Mouse (Mus musculus) midbrain, embryonic 14.5 days (tissue): ENCODE data around the gene Fam92b. TPM values are rescaled to one million over a fixed set of nuclear protein-coding genes. Genes with fewer than 3 reads are reported as not detected.
A peak's percentile ranks its signal among the peaks of the same experiment; 100 is the strongest.

ENCODE experiments used
- ATAC-seq: fragments of 200-750 bp; cut with Nextera tagmentation; 2 replicates; pipeline ENCODE4 v1.8.0; 2017; ENCODE audit warnings: moderate number of reproducible peaks, moderate library complexity; ENCODE audit not compliant: low FRiP score, low TSS enrichment
- DNase-seq: peaks from one replicate; pipeline ENCODE4 v3.0.0-alpha.2; 2015
- H3K27ac ChIP-seq: fragments of 300-500 bp; sonication (generic); replicated peaks from 2 replicates; pipeline ENCODE4 v1.5.1; 2014; ENCODE audit warnings: mild to moderate bottlenecking, low read depth, low read length, moderate library complexity
- H3K27me3 ChIP-seq: fragments of 300-500 bp; sonication (generic); 2 replicates; pipeline ENCODE4 v1.6.1; 2014; ENCODE audit warnings: low read length, control low read depth, mixed read lengths; ENCODE audit not compliant: control insufficient read depth, insufficient read depth
- H3K36me3 ChIP-seq: fragments of 300-500 bp; sonication (generic); 2 replicates; pipeline ENCODE4 v1.6.1; 2014; ENCODE audit warnings: low read length, control low read depth; ENCODE audit not compliant: control insufficient read depth, insufficient read depth
- H3K4me1 ChIP-seq: fragments of 300-500 bp; sonication (generic); 2 replicates; pipeline ENCODE4 v1.6.1; 2014; ENCODE audit warnings: mild to moderate bottlenecking, antibody characterized with exemption, low read length, control low read depth; ENCODE audit not compliant: control insufficient read depth, insufficient read depth
- H3K4me2 ChIP-seq: fragments of 300-500 bp; sonication (generic); 2 replicates; pipeline ENCODE4 v1.6.1; 2014; ENCODE audit warnings: mild to moderate bottlenecking, low read length, moderate library complexity
- H3K4me3 ChIP-seq: fragments of 300-500 bp; sonication (generic); replicated peaks from 2 replicates; pipeline ENCODE4 v1.5.1; 2014; ENCODE audit warnings: low read depth, low read length
- H3K9ac ChIP-seq: fragments of 300-500 bp; sonication (generic); replicated peaks from 2 replicates; pipeline ENCODE4 v1.6.1; 2014; ENCODE audit warnings: mild to moderate bottlenecking, low read length, moderate library complexity
- H3K9me3 ChIP-seq: fragments of 300-500 bp; sonication (generic); 2 replicates; pipeline ENCODE4 v1.6.1; 2016; ENCODE audit warnings: low read length, control low read depth, mixed read lengths; ENCODE audit not compliant: control insufficient read depth
- WGBS: fragments of 180-500 bp; shearing (Covaris S2); extraction: QIAGEN DNeasy Blood & Tissue Kit; methylation state at CpG from one replicate; pipeline ENCODE4 v1.1.7; 2014; 5-methylcytosine and 5-hydroxymethylcytosine counted together
- polyA plus RNA-seq: library from polyadenylated mRNA; unstranded; fragments of >200 nt; fragmentation: Nextera tagmentation; extraction: Ambion mirVana; gene quantifications from 2 replicates; pipeline ENCODE4 v1.2.1, GENCODE M21; 2014

Fam92b gene
- polyA plus RNA-seq, 1 experiment from 2014 or later = 1.8 TPM

DNA sequence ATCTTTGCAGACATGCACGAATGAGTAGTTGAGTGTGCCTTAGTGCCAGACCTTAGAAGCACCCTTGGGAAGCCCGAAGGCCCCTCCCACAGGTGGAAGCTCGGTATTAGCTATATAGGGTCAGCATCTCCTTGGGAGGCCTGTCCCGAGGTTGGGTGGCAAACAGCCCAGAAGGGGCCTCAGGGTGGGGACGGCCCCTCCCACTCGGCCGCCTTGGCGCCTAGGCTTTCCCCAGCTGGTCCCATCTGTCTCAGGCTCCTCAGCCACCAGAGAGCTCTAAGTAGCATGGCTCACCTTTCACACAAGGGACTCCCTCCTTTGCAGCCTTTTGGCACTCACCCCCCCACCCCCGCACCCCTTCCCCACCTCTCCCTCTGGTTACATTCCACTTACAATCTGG lies 7.1 kb upstream of the Fam92b start:
- H3K4me2 ChIP-seq = no peak overlapping the region
- H3K27ac ChIP-seq = 0 out of 2 replicates have a peak overlapping the region, but pooled peaks have one; percentile 75
- H3K9me3 ChIP-seq = no peaks in the 10 kb centered on the region
- no peak overlapping the region for H3K4me3 ChIP-seq
- H3K4me1 ChIP-seq = peaks cover 30% of the 10 kb centered on the region
- H3K36me3 ChIP-seq = no peaks in the 10 kb centered on the region
- H3K27me3 ChIP-seq = no peaks in the 10 kb centered on the region
- ATAC-seq = no peak
- no peak overlapping the region for H3K9ac ChIP-seq
- 41% methylated on average over 9 of the region's 9 CpGs for WGBS
- no peak for DNase-seq

DNA sequence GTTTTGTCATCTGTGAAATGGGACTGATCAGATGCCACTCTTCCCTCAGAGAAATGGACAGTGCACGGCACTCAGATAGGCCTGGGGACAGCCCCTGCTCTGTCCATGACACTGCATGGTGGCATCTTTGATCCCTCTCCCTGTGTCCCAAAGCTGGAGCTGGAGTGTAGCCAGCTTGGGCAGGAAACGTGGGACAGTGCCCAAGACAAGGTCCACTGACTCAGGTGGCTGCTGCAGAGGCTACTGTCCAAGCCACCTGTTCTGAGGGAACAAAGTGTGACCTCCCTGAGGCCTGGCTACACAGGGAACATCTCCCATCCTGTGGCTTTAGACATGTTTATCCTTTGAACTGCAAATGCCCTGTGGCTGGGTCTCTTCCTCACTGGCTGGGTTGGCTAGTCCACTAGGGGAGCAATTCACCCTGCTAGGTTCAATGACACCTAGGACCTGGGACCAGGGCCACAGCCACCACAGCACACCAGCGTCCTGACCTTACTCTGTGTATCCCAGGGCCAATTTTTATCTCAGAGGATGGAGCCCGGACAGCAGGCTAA lies 4.7 kb upstream of the Fam92b start:
- WGBS = 81% methylated on average over 4 of the region's 4 CpGs
- Histone ChIP-seq H3K4me2 (no peak overlapping the region), H3K27ac (no peak overlapping the region), H3K9ac (no peak overlapping the region), H3K9me3 (no peaks in the 10 kb centered on the region), H3K36me3 (no peaks in the 10 kb centered on the region), H3K4me3 (no peak overlapping the region), H3K27me3 (no peaks in the 10 kb centered on the region), H3K4me1 (peaks cover 49% of the 10 kb centered on the region)
- DNase-seq = no peak
- no peak for ATAC-seq

DNA sequence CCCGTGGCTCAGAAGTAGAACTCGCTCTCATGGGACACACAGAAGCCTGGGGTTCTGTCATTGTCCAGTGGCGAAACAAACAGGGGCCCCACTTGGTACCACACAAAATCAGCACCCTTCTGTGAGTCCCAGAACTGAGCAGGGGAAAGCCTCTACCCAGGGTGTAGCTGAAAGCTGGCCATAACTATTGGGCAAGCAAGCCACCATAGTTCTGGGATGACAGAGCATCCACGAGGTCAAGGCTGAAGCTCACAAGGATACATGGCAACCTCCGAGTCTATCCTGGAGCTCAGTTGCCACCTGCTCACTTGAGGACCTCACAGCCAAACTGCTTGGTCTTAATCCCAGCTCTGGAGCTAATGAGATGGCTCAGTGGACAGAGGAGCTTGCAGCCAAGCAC lies 4.0 kb upstream of the Fam92b start:
- no peaks in the 10 kb centered on the region for H3K9me3 ChIP-seq
- no peaks in the 10 kb centered on the region for H3K27me3 ChIP-seq
- WGBS = 85% methylated on average over 5 of the region's 5 CpGs
- no peaks in the 10 kb centered on the region for H3K36me3 ChIP-seq
- no peak overlapping the region for H3K4me2 ChIP-seq
- no peak overlapping the region for H3K27ac ChIP-seq
- DNase-seq (no peak), ATAC-seq (no peak)
- no peak overlapping the region for H3K4me3 ChIP-seq
- H3K9ac ChIP-seq = no peak overlapping the region
- H3K4me1 ChIP-seq = peaks cover 51% of the 10 kb centered on the region

DNA sequence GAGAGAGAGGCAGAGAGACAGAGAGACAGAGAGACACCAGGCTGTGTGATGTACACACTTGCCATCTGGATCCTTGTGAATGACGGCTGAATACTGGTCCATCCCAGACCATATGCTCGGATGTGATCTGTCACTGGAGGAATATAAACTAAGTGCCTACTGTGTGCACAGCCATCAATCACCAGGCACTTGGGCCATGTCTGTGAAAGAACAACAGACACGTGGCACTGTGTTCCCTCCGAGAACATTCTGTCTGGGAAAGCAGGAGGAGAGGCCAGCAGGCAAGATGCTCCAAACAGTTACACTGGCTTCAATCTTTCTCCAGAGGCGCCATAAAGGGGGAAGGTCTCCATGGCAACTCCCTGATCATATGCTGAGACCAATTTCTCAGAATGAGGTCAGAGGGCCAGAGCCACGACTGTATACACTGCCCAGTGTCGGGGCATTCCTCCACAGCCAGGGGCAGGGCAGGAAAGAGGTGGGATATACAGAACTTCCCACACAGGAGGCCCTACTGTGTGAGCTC lies 3.2 kb upstream of the Fam92b start:
- no peaks in the 10 kb centered on the region; the same call in 1 of the 2 replicates for H3K27me3 ChIP-seq
- H3K4me1 ChIP-seq = peaks cover 49% of the 10 kb centered on the region
- DNase-seq (no peak), ATAC-seq (no peak)
- WGBS = 45% methylated on average over 7 of the region's 7 CpGs
- no peak overlapping the region for H3K4me2 ChIP-seq
- 0 out of 2 replicates have a peak overlapping the region, but pooled peaks have one; percentile 8 for H3K27ac ChIP-seq
- no peak overlapping the region for H3K4me3 ChIP-seq
- H3K9ac ChIP-seq = no peak overlapping the region
- H3K9me3 ChIP-seq = no peaks in the 10 kb centered on the region
- no peaks in the 10 kb centered on the region for H3K36me3 ChIP-seq

DNA sequence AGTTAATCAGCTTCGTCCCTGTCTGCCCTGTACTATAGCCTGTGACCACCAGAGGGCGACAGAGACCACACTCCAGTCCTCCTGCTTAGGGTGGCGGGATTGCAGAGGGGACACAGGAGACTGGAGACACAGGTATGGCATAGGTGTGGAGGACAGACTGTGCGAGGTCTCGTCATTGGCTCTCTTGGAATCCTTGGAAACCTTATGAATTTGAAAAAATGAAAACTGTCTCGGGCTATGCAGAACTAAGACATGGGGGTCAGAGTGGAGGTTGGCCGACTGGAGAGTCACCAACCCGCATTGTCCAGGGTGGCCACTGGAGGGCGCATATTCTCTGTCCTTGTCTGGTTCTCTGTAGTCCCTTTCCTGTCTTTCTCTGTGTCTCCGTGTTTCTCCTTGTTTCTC lies 1.8 kb upstream of the Fam92b start:
- DNase-seq (peak; percentile 94), ATAC-seq (peak; percentile 42; the same call in 1 of the 2 replicates)
- H3K9me3 ChIP-seq = no peaks in the 10 kb centered on the region
- H3K4me2 ChIP-seq = peak overlapping the region; percentile 33
- H3K36me3 ChIP-seq = no peaks in the 10 kb centered on the region
- no peak overlapping the region for H3K9ac ChIP-seq
- H3K4me3 ChIP-seq = no peak overlapping the region
- H3K27ac ChIP-seq = peak overlapping the region; percentile 50
- H3K4me1 ChIP-seq = peaks cover 35% of the 10 kb centered on the region
- no peaks in the 10 kb centered on the region; the same call in 1 of the 2 replicates for H3K27me3 ChIP-seq
- WGBS = 0% methylated on average over 10 of the region's 10 CpGs

DNA sequence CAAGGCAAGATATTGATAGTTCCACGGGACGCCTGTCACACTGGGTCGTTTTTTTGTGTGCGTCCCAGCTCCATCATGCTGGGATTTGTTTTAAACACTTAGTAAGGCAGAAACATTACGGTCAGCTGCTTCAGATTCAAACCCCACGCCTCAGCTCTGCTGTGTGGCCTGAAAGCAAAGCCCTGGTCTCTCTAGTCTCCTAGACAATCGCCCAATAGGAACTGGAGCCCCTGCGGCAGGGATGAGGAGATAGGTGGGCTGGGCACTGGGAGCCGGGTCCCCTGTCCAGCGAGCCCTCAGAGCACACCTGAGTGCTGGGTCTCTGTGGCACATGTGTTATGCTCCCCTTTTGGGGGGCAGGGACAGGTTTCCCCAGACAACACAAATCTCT lies 853 bp upstream of the Fam92b start:
- 3% methylated on average over 10 of the region's 10 CpGs for WGBS
- DNase-seq (no peak), ATAC-seq (no peak)
- Histone ChIP-seq H3K4me3 (no peak overlapping the region), H3K4me1 (peaks cover 35% of the 10 kb centered on the region), H3K27ac (peak overlapping the region; percentile 90), H3K4me2 (peak overlapping the region; percentile 51), H3K27me3 (no peaks in the 10 kb centered on the region; the same call in 1 of the 2 replicates), H3K9ac (no peak overlapping the region; the same call in 1 of the 2 replicates), H3K36me3 (no peaks in the 10 kb centered on the region), H3K9me3 (no peaks in the 10 kb centered on the region)

DNA sequence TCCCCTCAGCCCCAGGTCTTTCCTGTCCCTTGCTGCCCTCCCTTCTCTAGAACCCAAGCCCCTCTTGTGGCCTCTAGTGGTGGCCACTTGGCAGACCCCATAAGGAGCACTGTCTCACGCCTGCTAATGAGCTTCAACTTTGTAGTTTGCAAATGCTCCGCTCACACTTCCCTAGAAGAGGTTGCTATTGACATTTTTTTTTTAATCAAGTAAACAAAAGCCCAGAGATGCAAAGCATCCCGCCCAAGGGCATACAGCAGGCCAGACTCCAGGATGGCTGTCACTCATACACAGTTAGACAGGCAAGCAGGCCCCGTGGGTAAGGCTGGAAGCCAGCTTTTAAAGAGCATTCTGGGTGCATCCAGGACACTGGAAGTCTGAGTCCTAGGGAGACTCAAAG lies 661 bp downstream of the Fam92b start:
- DNase-seq (peak; percentile 56), ATAC-seq (peak; percentile 10; the same call in 1 of the 2 replicates)
- Histone ChIP-seq H3K4me3 (no peak overlapping the region), H3K36me3 (no peaks in the 10 kb centered on the region), H3K9me3 (no peaks in the 10 kb centered on the region), H3K27ac (peak overlapping the region; percentile 90), H3K9ac (no peak overlapping the region; the same call in 1 of the 2 replicates), H3K4me2 (peak overlapping the region; percentile 51), H3K4me1 (peaks cover 35% of the 10 kb centered on the region), H3K27me3 (peaks cover 5% of the 10 kb centered on the region)
- WGBS = 4% methylated on average over 4 of the region's 4 CpGs

DNA sequence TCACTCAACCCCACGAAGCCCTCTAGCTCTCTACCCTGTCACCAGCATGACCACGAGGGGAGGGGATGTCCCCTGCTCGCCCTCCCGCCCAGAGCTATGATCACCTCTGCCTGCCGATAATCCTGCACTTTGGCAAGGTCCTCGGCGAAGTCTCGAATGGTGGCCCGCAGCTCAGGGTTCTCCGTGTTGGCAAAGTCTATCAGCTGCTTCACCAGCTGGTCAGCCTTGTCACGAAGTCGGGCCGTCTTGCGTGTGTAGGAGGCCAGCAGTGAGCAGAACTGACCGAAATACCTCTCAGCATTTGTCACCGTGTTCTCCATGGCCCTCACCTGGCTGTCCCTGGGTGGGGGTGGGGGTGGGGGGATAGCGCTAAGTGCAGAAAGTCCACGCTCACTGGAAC lies 2.7 kb downstream of the Fam92b start:
- H3K27me3 ChIP-seq = peaks cover 5% of the 10 kb centered on the region
- 43% methylated on average over 18 of the region's 18 CpGs for WGBS
- no peak overlapping the region for H3K4me2 ChIP-seq
- no peak overlapping the region for H3K27ac ChIP-seq
- H3K4me1 ChIP-seq = peaks cover 30% of the 10 kb centered on the region
- ATAC-seq (no peak), DNase-seq (no peak)
- no peaks in the 10 kb centered on the region for H3K9me3 ChIP-seq
- no peak overlapping the region for H3K9ac ChIP-seq
- no peak overlapping the region for H3K4me3 ChIP-seq
- H3K36me3 ChIP-seq = no peaks in the 10 kb centered on the region

DNA sequence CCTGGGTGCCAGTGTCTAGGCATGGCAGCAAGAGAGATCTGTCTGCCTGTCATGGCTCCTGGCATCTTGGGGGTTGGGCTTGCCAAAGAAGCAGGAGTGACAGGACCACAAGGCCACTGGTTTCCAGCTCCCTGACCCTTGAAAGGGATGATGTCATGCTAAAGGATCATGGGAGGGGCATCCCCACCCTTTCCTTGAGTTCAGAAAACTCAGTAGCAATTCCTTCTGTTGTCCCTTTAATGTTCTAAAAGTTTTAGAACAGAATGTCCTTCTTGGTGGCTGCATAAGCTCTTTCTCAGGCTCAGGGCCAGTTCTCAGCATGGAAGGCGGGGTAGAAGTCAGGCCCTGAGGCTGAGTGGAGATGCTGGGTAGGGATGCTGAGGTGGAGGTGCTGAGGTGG lies 4.1 kb downstream of the Fam92b start:
- 78% methylated on average over 1 of the region's 1 CpGs for WGBS
- H3K4me3 ChIP-seq = no peak overlapping the region
- peaks cover 5% of the 10 kb centered on the region for H3K27me3 ChIP-seq
- no peak for DNase-seq
- no peak overlapping the region for H3K4me2 ChIP-seq
- H3K27ac ChIP-seq = no peak overlapping the region
- no peaks in the 10 kb centered on the region for H3K36me3 ChIP-seq
- peaks cover 28% of the 10 kb centered on the region for H3K4me1 ChIP-seq
- ATAC-seq = no peak
- H3K9me3 ChIP-seq = no peaks in the 10 kb centered on the region
- no peak overlapping the region for H3K9ac ChIP-seq
